Mouse (Mus musculus): Measurements from ENCODE around the gene Rassf4. TPM values are rescaled to one million over a fixed set of nuclear protein-coding genes. Genes with fewer than 3 reads are reported as not detected.
A peak's percentile ranks its signal among the peaks of the same experiment; 100 is the strongest.

Rassf4 gene
- polyA plus RNA-seq, 1 experiment from 2014 or later: 7.9 TPM

DNA sequence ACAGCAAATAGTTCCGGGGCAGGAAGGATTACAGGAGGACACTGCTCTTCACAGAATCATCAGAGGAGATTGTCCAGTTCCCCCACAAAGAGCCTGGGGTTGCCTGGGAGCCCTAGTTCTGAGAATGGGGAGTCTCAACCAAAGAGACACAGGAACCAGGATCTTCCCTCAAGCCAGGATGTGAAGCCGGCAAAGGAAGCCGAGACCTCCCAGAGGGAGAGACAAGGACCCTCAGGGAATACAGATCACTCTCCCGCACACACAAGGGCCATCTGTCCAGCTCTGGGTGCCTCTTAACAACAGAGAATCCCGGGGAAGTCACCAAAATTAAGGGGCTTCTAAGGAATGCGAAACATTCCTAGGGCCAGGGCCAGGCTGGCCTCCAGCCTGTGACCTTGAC, 3.6 kb upstream of the Rassf4 start:
- Histone ChIP-seq H3K4me1 (replicated peaks; ENCODE audit: control insufficient read depth, insufficient read depth, low read length) (peaks cover 16% of the 10 kb centered on the region), H3K36me3 (ENCODE audit: control insufficient read depth, insufficient read depth) (no peaks in the 10 kb centered on the region), H3K27ac (ENCODE audit: low read length) (no peak overlapping the region), H3K9ac (replicated peaks; ENCODE audit: low read depth, low read length) (no peak overlapping the region), H3K27me3 (replicated peaks; ENCODE audit: control insufficient read depth, insufficient read depth, low read length) (no peaks in the 10 kb centered on the region), H3K4me3 (replicated peaks; ENCODE audit: low read length) (no peak overlapping the region), H3K9me3 (ENCODE audit: control insufficient read depth, low read length) (no peaks in the 10 kb centered on the region), H3K4me2 (ENCODE audit: low read length) (no peak overlapping the region)
- WGBS: 80% methylated on average over 6 of the region's 6 CpGs
- no peak for ATAC-seq

DNA sequence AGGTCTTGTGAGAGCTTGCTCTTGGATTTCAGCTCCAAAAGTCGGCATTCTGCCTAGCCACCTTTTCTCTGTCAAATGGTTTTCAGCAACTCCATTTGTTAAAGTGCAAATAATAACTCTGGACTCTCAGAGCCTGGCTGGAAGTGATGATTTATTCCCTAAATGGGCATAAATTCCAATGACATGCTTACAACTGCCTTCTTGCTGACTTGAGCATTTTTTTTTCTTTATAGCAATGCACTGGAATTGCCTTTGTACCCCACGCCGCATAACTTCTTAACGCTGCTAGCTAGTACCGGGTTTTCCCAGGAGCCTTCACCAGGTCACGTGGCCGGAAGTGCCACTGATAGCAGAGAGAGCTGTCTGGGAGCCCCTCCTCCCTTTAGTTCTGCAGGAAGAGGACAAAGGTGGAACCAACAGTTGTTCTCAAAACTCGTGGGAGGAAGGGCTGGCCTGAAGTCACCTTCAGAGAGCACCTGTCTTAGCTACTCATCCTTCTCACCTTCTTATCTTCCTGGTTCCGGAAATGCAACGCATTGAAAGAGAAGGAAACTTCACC, 2.7 kb upstream of the Rassf4 start:
- no peak overlapping the region for H3K27ac ChIP-seq (ENCODE audit: low read length)
- no peak overlapping the region for H3K9ac ChIP-seq (replicated peaks; ENCODE audit: low read depth, low read length)
- H3K4me1 ChIP-seq (replicated peaks; ENCODE audit: control insufficient read depth, insufficient read depth, low read length): peaks cover 16% of the 10 kb centered on the region
- 85% methylated on average over 10 of the region's 10 CpGs for WGBS
- no peaks in the 10 kb centered on the region for H3K36me3 ChIP-seq (ENCODE audit: control insufficient read depth, insufficient read depth)
- H3K27me3 ChIP-seq (replicated peaks; ENCODE audit: control insufficient read depth, insufficient read depth, low read length): no peaks in the 10 kb centered on the region
- no peaks in the 10 kb centered on the region for H3K9me3 ChIP-seq (ENCODE audit: control insufficient read depth, low read length)
- ATAC-seq: no peak
- H3K4me3 ChIP-seq (replicated peaks; ENCODE audit: low read length): no peak overlapping the region
- no peak overlapping the region for H3K4me2 ChIP-seq (ENCODE audit: low read length)

DNA sequence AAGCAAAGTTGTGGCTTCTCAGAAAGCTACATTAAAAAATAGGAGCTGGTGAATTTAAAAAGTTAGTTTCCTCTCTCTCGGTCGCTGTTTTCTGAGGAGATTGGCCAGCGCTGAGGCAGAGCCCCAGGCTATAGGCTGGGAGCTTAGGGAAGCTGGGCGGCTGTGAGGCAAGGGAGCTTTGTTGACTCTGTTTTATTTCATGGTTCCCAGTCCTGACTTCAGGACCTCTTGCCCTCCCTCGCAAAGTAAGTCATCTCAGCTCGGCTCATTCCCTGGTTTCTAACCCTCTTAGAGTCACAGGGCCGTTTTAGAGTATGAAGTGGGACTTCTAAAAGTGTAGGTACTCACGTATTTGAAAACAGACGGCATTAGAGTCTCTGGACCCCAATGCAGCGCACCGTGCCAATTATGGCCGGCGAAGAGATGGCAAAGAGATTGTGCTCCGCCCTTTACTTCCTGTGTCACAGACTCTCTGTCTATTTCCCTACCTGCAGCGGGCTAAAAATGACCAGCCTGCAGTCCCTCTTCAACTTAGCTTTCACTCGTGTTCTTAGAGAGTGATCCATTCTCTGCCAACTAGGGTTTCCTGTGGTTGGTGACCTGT, 633 bp upstream of the Rassf4 start:
- Histone ChIP-seq H3K27me3 (replicated peaks; ENCODE audit: control insufficient read depth, insufficient read depth, low read length) (no peaks in the 10 kb centered on the region), H3K27ac (ENCODE audit: low read length) (no peak overlapping the region), H3K4me1 (replicated peaks; ENCODE audit: control insufficient read depth, insufficient read depth, low read length) (peaks cover 29% of the 10 kb centered on the region), H3K9me3 (ENCODE audit: control insufficient read depth, low read length) (no peaks in the 10 kb centered on the region), H3K9ac (replicated peaks; ENCODE audit: low read depth, low read length) (peak overlapping the region; percentile 40), H3K4me3 (replicated peaks; ENCODE audit: low read length) (peak overlapping the region; percentile 43), H3K4me2 (ENCODE audit: low read length) (peak overlapping the region; percentile 88), H3K36me3 (ENCODE audit: control insufficient read depth, insufficient read depth) (no peaks in the 10 kb centered on the region)
- ATAC-seq: peak; percentile 37
- 22% methylated on average over 16 of the region's 16 CpGs for WGBS

DNA sequence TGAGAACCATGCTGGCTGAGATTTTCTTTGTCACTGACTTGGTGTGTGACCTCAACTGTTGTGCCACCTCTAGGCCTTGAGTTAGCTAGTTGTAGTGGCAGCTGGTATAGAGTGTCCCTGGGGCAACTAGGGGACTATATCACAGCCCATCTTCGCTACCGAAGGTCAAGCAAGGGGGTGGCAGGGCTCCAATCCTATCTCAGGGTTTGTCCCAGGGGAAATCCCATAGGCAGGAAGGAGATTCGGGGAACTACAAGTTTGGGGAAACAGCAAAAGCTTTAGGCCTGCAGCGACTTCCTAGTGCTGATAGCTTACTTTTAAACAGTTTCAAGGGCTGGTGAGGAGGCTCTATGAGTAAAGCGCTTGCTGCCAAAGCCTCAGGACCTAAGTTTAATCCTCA, 1.4 kb downstream of the Rassf4 start:
- Histone ChIP-seq H3K27me3 (replicated peaks; ENCODE audit: control insufficient read depth, insufficient read depth, low read length) (no peaks in the 10 kb centered on the region), H3K4me2 (ENCODE audit: low read length) (0 out of 2 replicates have a peak overlapping the region, but pooled peaks have one; percentile 8), H3K4me3 (replicated peaks; ENCODE audit: low read length) (no peak overlapping the region), H3K36me3 (ENCODE audit: control insufficient read depth, insufficient read depth) (no peaks in the 10 kb centered on the region), H3K27ac (ENCODE audit: low read length) (no peak overlapping the region), H3K9ac (replicated peaks; ENCODE audit: low read depth, low read length) (no peak overlapping the region), H3K4me1 (replicated peaks; ENCODE audit: control insufficient read depth, insufficient read depth, low read length) (peaks cover 32% of the 10 kb centered on the region), H3K9me3 (ENCODE audit: control insufficient read depth, low read length) (no peaks in the 10 kb centered on the region)
- no peak for ATAC-seq
- 80% methylated on average over 5 of the region's 5 CpGs for WGBS

DNA sequence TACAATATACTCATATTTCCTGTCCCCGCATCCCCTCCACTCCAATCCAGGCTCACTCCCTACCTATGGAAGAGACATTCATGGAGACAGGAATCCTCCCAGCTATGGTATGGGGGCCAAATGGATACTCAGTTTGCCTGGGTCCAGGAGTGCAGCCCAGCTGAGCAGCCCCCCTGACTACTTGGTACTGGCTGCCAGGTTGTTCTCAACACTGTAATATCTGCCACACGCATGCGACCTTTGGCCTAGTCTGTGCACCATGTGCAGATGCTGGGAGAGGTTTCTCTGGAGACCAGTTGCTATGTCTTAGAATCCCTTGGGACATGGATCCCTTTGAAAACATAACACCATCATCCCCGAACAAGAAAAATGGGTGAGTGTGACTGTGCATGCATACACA, 2.0 kb downstream of the Rassf4 start:
- ATAC-seq: no peak
- no peaks in the 10 kb centered on the region for H3K27me3 ChIP-seq (replicated peaks; ENCODE audit: control insufficient read depth, insufficient read depth, low read length)
- no peak overlapping the region for H3K9ac ChIP-seq (replicated peaks; ENCODE audit: low read depth, low read length)
- H3K4me3 ChIP-seq (replicated peaks; ENCODE audit: low read length): no peak overlapping the region
- WGBS: 78% methylated on average over 4 of the region's 4 CpGs
- H3K36me3 ChIP-seq (ENCODE audit: control insufficient read depth, insufficient read depth): no peaks in the 10 kb centered on the region
- H3K4me1 ChIP-seq (replicated peaks; ENCODE audit: control insufficient read depth, insufficient read depth, low read length): peaks cover 37% of the 10 kb centered on the region
- H3K27ac ChIP-seq (ENCODE audit: low read length): no peak overlapping the region
- H3K4me2 ChIP-seq (ENCODE audit: low read length): no peak overlapping the region
- H3K9me3 ChIP-seq (ENCODE audit: control insufficient read depth, low read length): no peaks in the 10 kb centered on the region

DNA sequence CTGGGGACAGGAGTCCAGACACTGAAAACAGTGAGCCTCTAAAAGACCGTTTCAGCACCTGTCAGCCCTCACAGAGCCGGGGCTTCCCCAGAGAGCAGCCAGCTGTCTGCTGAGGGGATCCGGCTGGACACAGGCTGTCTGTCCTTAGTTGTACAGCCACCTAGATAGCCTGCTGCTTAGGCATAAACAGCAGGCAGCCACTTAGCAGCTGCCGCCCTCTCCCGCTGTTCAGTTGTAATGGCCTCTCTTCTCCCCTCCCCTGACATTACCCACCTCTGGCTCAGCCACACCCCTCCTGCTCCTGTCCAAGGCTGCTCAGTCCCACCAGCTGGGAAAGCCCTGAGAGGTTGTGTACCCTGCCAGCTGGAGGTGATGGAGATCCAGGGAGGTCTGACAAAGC, 2.7 kb downstream of the Rassf4 start:
- Histone ChIP-seq H3K27me3 (replicated peaks; ENCODE audit: control insufficient read depth, insufficient read depth, low read length) (no peaks in the 10 kb centered on the region), H3K4me3 (replicated peaks; ENCODE audit: low read length) (no peak overlapping the region), H3K9ac (replicated peaks; ENCODE audit: low read depth, low read length) (no peak overlapping the region), H3K4me1 (replicated peaks; ENCODE audit: control insufficient read depth, insufficient read depth, low read length) (peaks cover 37% of the 10 kb centered on the region), H3K36me3 (ENCODE audit: control insufficient read depth, insufficient read depth) (no peaks in the 10 kb centered on the region), H3K4me2 (ENCODE audit: low read length) (0 out of 2 replicates have a peak overlapping the region, but pooled peaks have one; percentile 2), H3K9me3 (ENCODE audit: control insufficient read depth, low read length) (no peaks in the 10 kb centered on the region), H3K27ac (ENCODE audit: low read length) (no peak overlapping the region)
- WGBS: 15% methylated on average over 5 of the region's 5 CpGs
- no peak for ATAC-seq

DNA sequence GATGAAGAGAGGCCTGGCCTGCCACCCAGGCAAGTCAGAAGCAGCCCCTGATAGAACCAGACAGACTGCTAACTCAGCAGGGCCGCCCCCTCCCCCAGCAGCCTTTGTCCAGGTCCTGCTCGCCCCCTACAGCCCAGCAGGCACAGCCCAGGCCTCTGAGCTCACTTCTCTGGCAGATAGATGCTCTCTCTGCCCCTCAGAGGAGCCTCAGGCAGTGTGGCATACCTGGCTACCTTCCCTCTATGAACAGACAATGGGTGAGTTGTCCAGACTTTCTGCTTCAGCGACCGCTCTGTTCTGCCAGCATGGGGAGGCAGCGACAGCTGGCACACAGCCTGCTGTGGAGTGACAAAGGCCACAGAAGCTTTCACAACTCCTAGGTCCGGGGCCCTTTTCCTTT, 3.6 kb downstream of the Rassf4 start:
- Histone ChIP-seq H3K4me3 (replicated peaks; ENCODE audit: low read length) (no peak overlapping the region), H3K27me3 (replicated peaks; ENCODE audit: control insufficient read depth, insufficient read depth, low read length) (no peaks in the 10 kb centered on the region), H3K36me3 (ENCODE audit: control insufficient read depth, insufficient read depth) (no peaks in the 10 kb centered on the region), H3K9me3 (ENCODE audit: control insufficient read depth, low read length) (no peaks in the 10 kb centered on the region), H3K27ac (ENCODE audit: low read length) (peak overlapping the region; percentile 41; the same call in 1 of the 2 replicates), H3K4me2 (ENCODE audit: low read length) (no peak overlapping the region), H3K4me1 (replicated peaks; ENCODE audit: control insufficient read depth, insufficient read depth, low read length) (peaks cover 37% of the 10 kb centered on the region), H3K9ac (replicated peaks; ENCODE audit: low read depth, low read length) (no peak overlapping the region; the same call in 1 of the 2 replicates)
- ATAC-seq: peak; percentile 24; the same call in 1 of the 2 replicates
- WGBS: 8% methylated on average over 6 of the region's 6 CpGs

DNA sequence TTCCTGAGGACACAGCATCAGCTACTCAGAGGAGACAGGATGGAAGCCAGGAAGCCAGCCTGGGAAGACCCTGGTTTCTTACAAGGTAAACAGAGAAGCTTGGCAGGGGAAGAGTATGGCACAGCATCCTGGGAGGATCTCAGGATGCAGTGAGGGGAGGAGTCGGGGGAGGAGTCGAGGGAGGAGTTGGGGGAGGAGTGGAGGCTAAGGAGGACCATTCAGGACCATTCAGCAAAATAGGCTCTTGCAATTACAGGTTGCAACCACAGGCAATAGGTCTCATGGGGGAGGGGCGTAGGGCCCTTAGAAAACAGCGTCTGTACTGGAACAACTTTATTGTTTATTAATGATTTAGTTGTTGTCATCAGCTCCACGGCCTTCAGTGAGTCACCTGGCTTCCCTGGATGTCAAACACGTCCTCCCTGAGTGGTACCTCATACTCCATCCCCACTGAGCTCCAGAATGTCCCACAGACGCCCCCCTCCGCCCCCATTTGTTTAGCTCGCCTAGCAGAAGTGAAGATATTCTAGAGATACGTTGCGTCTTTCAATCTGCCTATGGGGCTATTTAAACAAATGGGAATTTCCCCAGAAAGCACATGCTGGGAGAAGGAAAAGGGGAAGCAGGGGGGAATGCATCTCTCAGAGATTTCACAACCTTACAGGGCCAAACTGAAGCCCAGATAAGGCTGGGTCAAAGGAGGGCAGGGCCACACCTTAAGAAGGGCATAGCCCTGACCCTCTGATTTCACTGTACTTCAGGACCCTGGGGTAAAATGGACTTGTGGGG, 4.9 kb downstream of the Rassf4 start:
- Histone ChIP-seq H3K9me3 (ENCODE audit: control insufficient read depth, low read length) (no peaks in the 10 kb centered on the region), H3K4me2 (ENCODE audit: low read length) (no peak overlapping the region), H3K27me3 (replicated peaks; ENCODE audit: control insufficient read depth, insufficient read depth, low read length) (no peaks in the 10 kb centered on the region), H3K4me3 (replicated peaks; ENCODE audit: low read length) (no peak overlapping the region), H3K27ac (ENCODE audit: low read length) (no peak overlapping the region), H3K36me3 (ENCODE audit: control insufficient read depth, insufficient read depth) (no peaks in the 10 kb centered on the region), H3K4me1 (replicated peaks; ENCODE audit: control insufficient read depth, insufficient read depth, low read length) (peaks cover 29% of the 10 kb centered on the region), H3K9ac (replicated peaks; ENCODE audit: low read depth, low read length) (no peak overlapping the region)
- no peak for ATAC-seq
- 61% methylated on average over 11 of the region's 11 CpGs for WGBS

DNA sequence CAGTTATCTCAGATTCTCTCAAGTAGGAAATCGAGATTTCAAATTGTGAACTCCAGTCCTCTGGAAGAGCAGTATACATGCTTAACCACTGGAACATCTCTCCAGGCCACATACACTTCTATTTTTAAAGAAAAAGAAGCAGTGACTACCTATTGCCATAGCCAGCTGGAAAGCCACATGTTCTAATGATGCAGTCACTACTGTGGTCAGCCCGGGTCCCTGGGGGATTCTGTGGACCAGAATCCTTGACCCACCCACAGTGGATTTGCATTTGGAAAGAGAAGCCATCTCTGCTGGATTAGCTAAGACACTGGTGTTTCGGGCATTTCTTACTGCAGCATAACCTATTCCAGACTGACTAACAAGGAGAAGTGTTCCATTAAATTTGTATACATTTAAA, 6.4 kb downstream of the Rassf4 start:
- no peak overlapping the region for H3K27ac ChIP-seq (ENCODE audit: low read length)
- no peak overlapping the region for H3K4me3 ChIP-seq (replicated peaks; ENCODE audit: low read length)
- ATAC-seq: no peak
- H3K27me3 ChIP-seq (replicated peaks; ENCODE audit: control insufficient read depth, insufficient read depth, low read length): no peaks in the 10 kb centered on the region
- WGBS: 63% methylated on average over 3 of the region's 3 CpGs
- peaks cover 21% of the 10 kb centered on the region for H3K4me1 ChIP-seq (replicated peaks; ENCODE audit: control insufficient read depth, insufficient read depth, low read length)
- no peak overlapping the region for H3K9ac ChIP-seq (replicated peaks; ENCODE audit: low read depth, low read length)
- H3K9me3 ChIP-seq (ENCODE audit: control insufficient read depth, low read length): no peaks in the 10 kb centered on the region
- no peak overlapping the region for H3K4me2 ChIP-seq (ENCODE audit: low read length)
- H3K36me3 ChIP-seq (ENCODE audit: control insufficient read depth, insufficient read depth): no peaks in the 10 kb centered on the region
